Mouse (Mus musculus) thymus, adult 18-20 months (tissue): Measurements from ENCODE around the gene Eif2s1.
"Not testable (repeated sequence)": the region's sequence is repeated elsewhere in the genome, so short reads cannot be mapped to it uniquely, and the experiment has no call there.

Source experiments
- DNase-seq, 2 experiments: peaks; one replicate each; pipeline ENCODE4 v3.0.0; 2022; ENCODE audit warnings: mixed read lengths in 2 of 2

Gene Eif2s1

DNA sequence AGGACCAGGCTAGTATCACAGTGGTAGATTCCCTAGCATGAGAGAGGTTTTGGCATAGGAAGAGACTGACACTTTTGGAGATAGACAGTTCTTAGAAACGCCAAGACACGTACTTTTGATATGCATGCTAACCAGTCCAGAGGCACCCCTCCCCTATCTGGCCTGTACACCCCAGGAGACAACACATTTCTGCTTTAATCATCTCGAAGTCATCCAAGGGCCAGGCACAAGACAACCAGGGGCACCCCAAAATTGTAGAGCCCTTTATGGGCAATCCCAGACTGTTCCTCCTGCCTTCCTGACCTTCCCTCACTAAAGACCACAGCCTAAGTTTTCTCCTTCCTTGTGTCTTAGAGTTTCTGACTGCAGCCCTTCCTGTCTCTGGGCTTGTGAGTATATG lies 53.9 kb downstream of the Eif2s1 start:
- no peak for DNase-seq

GRCm38 (mm10) chr12:78916278-78916677 lies 54.7 kb downstream of the Eif2s1 start:
- DNase-seq, result no peak

- peak; percentile 71 to 80 for DNase-seq
Measured at GRCm38 (mm10) chr12:78918227-78919078, 56.8 kb downstream of the Eif2s1 start.

DNA sequence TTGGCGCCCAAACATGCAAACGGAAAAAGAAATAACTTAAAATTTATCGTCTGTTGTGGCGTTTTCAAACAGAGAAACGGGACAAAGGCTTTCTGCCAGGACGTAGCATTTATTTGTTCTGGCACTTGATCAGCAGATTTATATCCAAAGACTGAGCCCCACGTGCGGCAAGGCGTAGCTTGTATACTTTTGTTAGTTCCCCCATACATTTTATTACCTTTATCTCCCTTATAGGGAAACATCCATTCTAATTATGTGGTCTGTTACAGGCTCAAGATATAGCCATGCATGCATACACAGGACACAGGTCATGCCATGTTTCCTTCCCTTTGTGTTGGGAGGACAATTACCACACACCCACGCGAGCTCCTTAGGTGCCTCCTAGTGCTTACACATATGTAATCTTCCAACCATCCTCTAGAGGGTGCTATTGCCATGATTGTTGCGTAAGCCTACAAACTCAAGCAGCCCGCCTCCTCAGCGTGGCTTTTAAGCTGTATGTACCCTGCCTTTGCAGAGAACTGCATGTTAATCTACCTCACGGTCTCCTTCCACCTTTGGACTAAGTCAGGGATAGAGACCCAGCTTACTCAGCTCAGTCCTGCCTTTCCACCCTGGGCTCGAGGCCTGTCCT lies 57.6 kb downstream of the Eif2s1 start:
- peak; percentile 38 to 44 for DNase-seq

- DNase-seq, result no peak
Measured at GRCm38 (mm10) chr12:78921421-78921820, 59.8 kb downstream of the Eif2s1 start.

- DNase-seq, result no peak
Measured at GRCm38 (mm10) chr12:78922058-78922457, 60.4 kb downstream of the Eif2s1 start.

DNA sequence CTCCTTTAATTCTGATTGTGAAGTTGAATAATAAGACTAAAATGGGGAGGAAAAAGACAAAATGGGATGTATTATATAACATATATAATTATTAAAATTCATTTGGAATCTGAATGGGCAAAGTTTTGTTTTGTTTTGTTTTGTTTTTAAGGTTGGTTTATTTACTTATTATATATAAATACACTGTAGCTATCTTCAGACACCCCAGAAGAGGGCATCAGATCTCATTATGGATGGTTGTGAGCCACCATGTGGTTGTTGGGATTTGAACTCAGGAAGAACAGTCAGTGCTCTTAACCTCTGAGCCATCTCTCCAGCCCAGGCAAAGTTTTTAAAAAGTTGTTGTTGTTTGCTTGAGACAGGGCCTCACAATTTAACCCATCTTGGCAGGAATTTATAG lies 61.4 kb downstream of the Eif2s1 start:
- DNase-seq, result not testable (repeated sequence)

GRCm38 (mm10) chr12:78923539-78924189 lies 62.0 kb downstream of the Eif2s1 start:
- no peak for DNase-seq

- DNase-seq, result no peak
Measured at GRCm38 (mm10) chr12:78927287-78927686, 65.7 kb downstream of the Eif2s1 start.

GRCm38 (mm10) chr12:78929900-78930299 lies 68.3 kb downstream of the Eif2s1 start:
- no peak for DNase-seq

- no peak for DNase-seq
Measured at GRCm38 (mm10) chr12:78936494-78936893, 74.9 kb downstream of the Eif2s1 start.
